Mouse (Mus musculus): ENCODE results near the gene Nell2.

DNA sequence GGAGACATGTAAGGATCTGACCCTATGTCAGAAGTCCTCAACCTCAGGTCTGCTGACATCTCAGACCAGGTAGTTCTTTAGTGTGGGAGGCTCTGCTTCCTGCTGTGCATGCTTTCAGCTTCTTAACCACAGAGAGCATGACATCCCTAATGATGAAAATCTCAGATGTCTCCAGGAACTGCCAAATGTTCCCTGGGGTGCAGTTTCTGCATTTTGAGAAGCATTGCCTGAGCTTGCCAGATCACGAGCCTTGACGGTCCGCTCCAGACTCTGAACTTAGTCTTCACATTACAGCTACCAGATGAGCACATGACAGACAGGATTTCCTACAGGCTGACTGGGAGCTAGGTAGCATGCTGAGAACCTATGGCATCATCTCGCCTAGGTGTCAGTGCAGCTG lies 39.2 kb downstream of the Nell2 start:
- TF ChIP-seq CTCF (IDR thresholded peaks at IDR 0.05; ENCODE audit: low read depth), result no peak
- no peak for TF ChIP-seq EP300 (IDR thresholded peaks at IDR 0.05; ENCODE audit: low read depth)

Data from liver, postnatal 0 days (tissue).